Mouse (Mus musculus): ENCODE results near the gene Duoxa2.
"Not testable (repeated sequence)": the region's sequence is repeated elsewhere in the genome, so short reads cannot be mapped to it uniquely, and the experiment has no call there.

The Duoxa2 gene

GRCm38 (mm10) chr2:122309647-122310046, 10.9 kb downstream of the Duoxa2 start:
- no peak for DNase-seq

GRCm38 (mm10) chr2:122311561-122311960, 12.9 kb downstream of the Duoxa2 start:
- no peak for DNase-seq

- peak; percentile 17 for DNase-seq
Measured at GRCm38 (mm10) chr2:122312722-122313417, 14.2 kb downstream of the Duoxa2 start.

GRCm38 (mm10) chr2:122313536-122313935, 14.8 kb downstream of the Duoxa2 start, which contains the start of gene Duoxa1:
TSS of gene Duoxa1 (minus strand) at chr2:122313730.
- DNase-seq: no peak

GRCm38 (mm10) chr2:122315372-122315771, 16.7 kb downstream of the Duoxa2 start, which contains the start of gene Duox1:
TSS of gene Duox1 (plus strand) at chr2:122315672.
- DNase-seq: no peak

- no peak for DNase-seq
Measured at GRCm38 (mm10) chr2:122317384-122317783, 18.7 kb downstream of the Duoxa2 start.

- peak; percentile 30 for DNase-seq
Measured at GRCm38 (mm10) chr2:122323960-122324359, 25.3 kb downstream of the Duoxa2 start.

- DNase-seq: peak; percentile 12
Measured at GRCm38 (mm10) chr2:122324586-122324985, 25.9 kb downstream of the Duoxa2 start.

- DNase-seq: no peak
Measured at GRCm38 (mm10) chr2:122325361-122325760, 26.7 kb downstream of the Duoxa2 start.

GRCm38 (mm10) chr2:122327986-122328385, 29.3 kb downstream of the Duoxa2 start:
- no peak for DNase-seq

- DNase-seq: not testable (repeated sequence)
Measured at GRCm38 (mm10) chr2:122330317-122330716, 31.6 kb downstream of the Duoxa2 start.

GRCm38 (mm10) chr2:122332222-122332621, 33.5 kb downstream of the Duoxa2 start:
- no peak for DNase-seq

GRCm38 (mm10) chr2:122334170-122334569, 35.5 kb downstream of the Duoxa2 start:
- DNase-seq: no peak

- no peak for DNase-seq
Measured at GRCm38 (mm10) chr2:122337291-122337690, 38.6 kb downstream of the Duoxa2 start.

- DNase-seq: no peak
Measured at GRCm38 (mm10) chr2:122345106-122345893, 46.6 kb downstream of the Duoxa2 start.

GRCm38 (mm10) chr2:122346164-122346563, 47.5 kb downstream of the Duoxa2 start:
- not testable (repeated sequence) for DNase-seq

- DNase-seq: no peak
Measured at GRCm38 (mm10) chr2:122347257-122347656, 48.6 kb downstream of the Duoxa2 start.

GRCm38 (mm10) chr2:122348531-122349131, 49.9 kb downstream of the Duoxa2 start:
- peak; percentile 84 for DNase-seq

GRCm38 (mm10) chr2:122349136-122349785, 50.6 kb downstream of the Duoxa2 start:
- DNase-seq: peak; percentile 30

GRCm38 (mm10) chr2:122351156-122351930, 52.6 kb downstream of the Duoxa2 start:
- no peak for DNase-seq

- DNase-seq: peak; percentile 51
Measured at GRCm38 (mm10) chr2:122351931-122352329, 53.2 kb downstream of the Duoxa2 start.

Data from kidney, adult 11 months (tissue).